Mouse (Mus musculus): ENCODE results near the gene Adprh. TPM values are rescaled to one million over a fixed set of nuclear protein-coding genes. Genes with fewer than 3 reads are reported as not detected.
A peak's percentile ranks its signal among the peaks of the same experiment; 100 is the strongest.

The Adprh gene
- total and polyA plus RNA-seq, 3 experiments, result 23.4 to 27.9 (median 25.2) TPM

DNA sequence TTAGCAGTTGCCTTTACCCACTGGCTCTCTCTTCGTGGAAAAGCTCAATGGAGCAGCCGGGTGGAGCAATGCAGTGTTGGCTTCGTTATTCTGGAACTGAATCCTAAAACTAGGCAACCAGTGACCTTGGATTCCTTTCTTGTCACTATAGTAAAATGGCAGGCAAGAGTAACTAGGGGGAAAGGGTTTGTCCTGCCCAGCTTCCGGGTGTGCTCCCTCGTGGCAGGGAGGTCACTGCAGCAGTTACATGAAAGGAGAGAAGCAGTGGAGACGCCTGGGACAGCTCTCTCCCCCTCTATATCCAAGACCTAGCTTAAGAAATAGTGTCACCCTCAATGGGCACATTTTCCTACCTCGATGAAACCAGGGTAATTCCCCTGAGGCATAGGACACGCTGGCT lies 16.9 kb upstream of the Adprh start:
- no peaks in the 10 kb centered on the region for H3K4me1 ChIP-seq (ENCODE audit: control insufficient read depth, insufficient read depth, low read length)
- no peaks in the 10 kb centered on the region for H3K36me3 ChIP-seq (ENCODE audit: control insufficient read depth, insufficient read depth, low read length)
- no peaks in the 10 kb centered on the region for H3K79me2 ChIP-seq (replicated peaks; ENCODE audit: control insufficient read depth, insufficient read depth, low read length)
- intact Hi-C loops (cut with DNase I), result no loop called here
- H3K27ac ChIP-seq, result no peak overlapping the region
- H3K27me3 ChIP-seq (ENCODE audit: control insufficient read depth, insufficient read depth, low read length), result no peaks in the 10 kb centered on the region
- no peak overlapping the region for H3K9ac ChIP-seq (ENCODE audit: low read depth, low read length)
- no peak for DNase-seq
- H3K4me3 ChIP-seq, result no peak overlapping the region
- TF ChIP-seq EP300 (IDR thresholded peaks at IDR 0.05; ENCODE audit: insufficient read depth, low read depth, low read length) (no peak), CTCF (IDR thresholded peaks at IDR 0.05) (no peak), POLR2A (IDR thresholded peaks at IDR 0.05; ENCODE audit: insufficient read depth, low read depth, low read length) (no peak)
- WGBS, result 77% methylated on average over 8 of the region's 8 CpGs

DNA sequence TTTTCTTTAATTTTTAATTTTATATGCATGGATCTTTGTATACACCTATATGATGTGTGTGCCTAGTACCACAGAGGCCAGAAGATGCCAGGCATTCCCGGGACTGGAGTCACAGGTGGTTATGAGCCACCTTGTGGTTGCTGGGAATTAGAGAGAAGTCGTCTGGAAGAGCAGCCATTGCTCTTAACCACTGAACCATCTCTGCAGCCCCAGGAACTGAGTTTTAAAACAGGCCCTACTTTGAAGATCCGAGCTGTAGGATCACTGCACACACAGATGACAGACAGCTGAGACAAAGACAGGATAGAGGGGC lies 16.2 kb upstream of the Adprh start:
- whole genome bisulfite sequencing, result 34% methylated on average over 3 of the region's 3 CpGs

DNA sequence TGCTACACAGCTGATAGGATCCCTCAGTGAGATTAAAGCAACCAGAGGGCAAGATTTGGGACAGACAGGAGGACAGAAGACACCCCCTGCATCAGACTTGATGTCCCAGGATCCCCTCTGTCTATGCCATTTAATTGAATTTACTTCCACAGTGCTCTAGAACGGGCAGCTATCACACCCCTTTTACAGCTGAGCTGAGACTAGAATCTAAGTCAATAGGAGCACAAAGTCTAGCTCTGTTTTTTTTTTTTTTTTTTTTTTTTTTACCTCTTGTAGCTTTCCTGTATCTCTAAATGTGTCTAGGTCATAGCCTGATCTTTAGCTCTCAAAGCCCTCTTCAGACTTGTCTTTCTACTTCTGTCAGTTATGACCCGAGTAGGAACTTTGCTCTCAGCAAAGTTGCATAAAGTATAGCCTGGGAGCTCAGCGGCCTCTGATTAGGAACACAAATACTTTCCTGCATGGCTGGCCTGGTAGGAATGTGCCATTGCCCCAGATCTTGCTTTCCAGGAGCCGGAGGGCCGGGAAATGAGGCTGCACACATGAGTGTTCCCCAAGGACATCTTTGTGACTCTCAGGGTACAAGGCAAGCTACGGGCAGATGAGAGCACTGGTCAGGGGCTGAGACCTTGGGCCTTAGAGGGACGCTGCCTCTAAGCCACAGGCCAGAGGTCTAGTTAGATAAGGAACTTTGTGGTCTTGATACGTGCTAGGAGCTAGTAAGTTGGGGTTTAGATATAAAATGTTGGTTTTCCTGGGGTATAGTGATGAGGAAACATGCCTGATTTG lies 15.6 kb upstream of the Adprh start:
- WGBS, result 76% methylated on average over 8 of the region's 8 CpGs
- no peaks in the 10 kb centered on the region for H3K79me2 ChIP-seq (replicated peaks; ENCODE audit: control insufficient read depth, insufficient read depth, low read length)
- TF ChIP-seq POLR2A (IDR thresholded peaks at IDR 0.05; ENCODE audit: insufficient read depth, low read depth, low read length) (no peak), EP300 (IDR thresholded peaks at IDR 0.05; ENCODE audit: insufficient read depth, low read depth, low read length) (no peak), CTCF (IDR thresholded peaks at IDR 0.05) (no peak)
- H3K9ac ChIP-seq (ENCODE audit: low read depth, low read length), result no peak overlapping the region
- no peak overlapping the region for H3K4me3 ChIP-seq
- H3K27me3 ChIP-seq (ENCODE audit: control insufficient read depth, insufficient read depth, low read length), result no peaks in the 10 kb centered on the region
- no peaks in the 10 kb centered on the region for H3K4me1 ChIP-seq (ENCODE audit: control insufficient read depth, insufficient read depth, low read length)
- no peaks in the 10 kb centered on the region for H3K36me3 ChIP-seq (ENCODE audit: control insufficient read depth, insufficient read depth, low read length)
- no peak for DNase-seq
- H3K27ac ChIP-seq, result no peak overlapping the region
- intact Hi-C loops (cut with DNase I), result no loop called here

More for the DNA sequence above, 16.2 kb upstream of the Adprh start:
- intact Hi-C loops (cut with DNase I), result no loop called here
- Histone ChIP-seq H3K4me3 (no peak overlapping the region), H3K79me2 (replicated peaks; ENCODE audit: control insufficient read depth, insufficient read depth, low read length) (no peaks in the 10 kb centered on the region), H3K4me1 (ENCODE audit: control insufficient read depth, insufficient read depth, low read length) (no peaks in the 10 kb centered on the region), H3K9ac (ENCODE audit: low read depth, low read length) (no peak overlapping the region), H3K36me3 (ENCODE audit: control insufficient read depth, insufficient read depth, low read length) (no peaks in the 10 kb centered on the region), H3K27ac (no peak overlapping the region), H3K27me3 (ENCODE audit: control insufficient read depth, insufficient read depth, low read length) (no peaks in the 10 kb centered on the region)
- TF ChIP-seq EP300 (IDR thresholded peaks at IDR 0.05; ENCODE audit: insufficient read depth, low read depth, low read length) (no peak), CTCF (IDR thresholded peaks at IDR 0.05) (peak; percentile 34), POLR2A (IDR thresholded peaks at IDR 0.05; ENCODE audit: insufficient read depth, low read depth, low read length) (no peak)
- no peak for DNase-seq

DNA sequence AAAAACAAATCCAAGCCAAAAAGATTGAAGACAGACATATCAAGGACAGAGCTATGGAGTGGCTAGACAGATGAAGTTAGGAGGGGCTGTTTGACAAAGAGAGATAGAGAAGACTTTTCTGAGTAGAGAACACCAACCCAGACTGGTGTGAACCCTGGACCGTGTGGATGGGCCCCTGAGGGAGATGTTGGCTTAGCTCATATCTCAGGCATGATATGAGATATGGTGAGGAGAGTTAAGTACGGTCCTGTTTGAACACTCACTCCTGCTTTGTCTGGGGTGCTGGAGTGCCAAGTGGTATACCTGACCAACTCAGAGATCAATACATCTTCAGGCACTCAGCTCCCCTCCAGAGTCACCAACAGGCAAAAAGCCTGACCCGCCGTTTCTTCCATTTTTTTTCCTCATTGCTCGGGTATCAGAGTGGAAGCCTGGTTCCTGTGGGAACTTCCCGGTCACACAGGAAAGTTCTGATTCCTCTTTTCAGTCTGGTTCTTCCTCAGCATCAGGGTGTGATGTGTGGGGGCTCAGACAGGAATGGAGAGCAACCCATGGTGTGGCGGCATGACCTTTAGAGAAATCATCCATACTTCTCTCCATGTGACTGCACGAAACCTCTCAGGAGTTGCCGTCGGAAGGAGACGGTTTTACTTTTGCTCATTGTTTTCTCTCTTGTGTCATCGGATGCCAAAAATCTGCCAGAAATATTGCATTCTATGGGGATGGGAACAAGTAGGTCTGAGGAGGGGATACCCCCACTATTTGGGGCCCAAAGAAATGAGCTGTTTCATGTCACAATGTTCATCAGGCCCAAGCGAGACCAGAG lies 14.8 kb upstream of the Adprh start:
- no peak for DNase-seq
- TF ChIP-seq EP300 (IDR thresholded peaks at IDR 0.05; ENCODE audit: insufficient read depth, low read depth, low read length) (no peak), POLR2A (IDR thresholded peaks at IDR 0.05; ENCODE audit: insufficient read depth, low read depth, low read length) (no peak), CTCF (IDR thresholded peaks at IDR 0.05) (no peak)
- no peaks in the 10 kb centered on the region for H3K27me3 ChIP-seq (ENCODE audit: control insufficient read depth, insufficient read depth, low read length)

DNA sequence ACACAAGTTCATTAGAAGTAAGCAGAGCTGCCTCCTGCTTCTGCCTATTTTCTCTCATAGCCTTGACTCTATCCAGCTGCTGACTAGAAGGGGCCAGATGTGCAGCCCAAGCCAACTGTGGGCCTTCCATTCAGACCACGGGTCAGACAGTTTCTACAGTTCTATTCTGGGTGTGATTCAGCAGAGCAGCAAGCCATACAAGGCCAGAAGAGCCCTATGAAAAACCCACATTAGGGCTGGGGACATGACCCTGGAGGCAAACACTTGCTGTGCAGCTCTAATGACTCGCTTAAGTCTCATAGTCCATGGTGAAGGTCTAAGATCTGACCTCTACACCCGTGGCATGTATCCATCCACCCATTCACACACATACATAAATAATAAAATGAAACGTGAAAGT lies 13.6 kb upstream of the Adprh start:
- DNase-seq, result no peak
- Histone ChIP-seq H3K27me3 (ENCODE audit: control insufficient read depth, insufficient read depth, low read length) (no peaks in the 10 kb centered on the region), H3K9ac (ENCODE audit: low read depth, low read length) (no peak overlapping the region), H3K79me2 (replicated peaks; ENCODE audit: control insufficient read depth, insufficient read depth, low read length) (no peaks in the 10 kb centered on the region), H3K4me1 (ENCODE audit: control insufficient read depth, insufficient read depth, low read length) (no peaks in the 10 kb centered on the region), H3K36me3 (ENCODE audit: control insufficient read depth, insufficient read depth, low read length) (no peaks in the 10 kb centered on the region), H3K27ac (no peak overlapping the region), H3K4me3 (no peak overlapping the region)
- TF ChIP-seq EP300 (IDR thresholded peaks at IDR 0.05; ENCODE audit: insufficient read depth, low read depth, low read length), result no peak
- no peak for TF ChIP-seq CTCF (IDR thresholded peaks at IDR 0.05)
- no peak for TF ChIP-seq POLR2A (IDR thresholded peaks at IDR 0.05; ENCODE audit: insufficient read depth, low read depth, low read length)
- intact Hi-C loops (cut with DNase I), result no loop called here
- 80% methylated on average over 4 of the region's 4 CpGs for WGBS

More for the DNA sequence above, 14.8 kb upstream of the Adprh start:
- H3K36me3 ChIP-seq (ENCODE audit: control insufficient read depth, insufficient read depth, low read length), result no peaks in the 10 kb centered on the region
- no peaks in the 10 kb centered on the region for H3K79me2 ChIP-seq (replicated peaks; ENCODE audit: control insufficient read depth, insufficient read depth, low read length)
- no peaks in the 10 kb centered on the region for H3K4me1 ChIP-seq (ENCODE audit: control insufficient read depth, insufficient read depth, low read length)
- intact Hi-C loops (cut with DNase I), result no loop called here
- no peak overlapping the region for H3K4me3 ChIP-seq
- H3K27ac ChIP-seq, result no peak overlapping the region
- no peak overlapping the region for H3K9ac ChIP-seq (ENCODE audit: low read depth, low read length)
- 65% methylated on average over 13 of the region's 13 CpGs for WGBS

DNA sequence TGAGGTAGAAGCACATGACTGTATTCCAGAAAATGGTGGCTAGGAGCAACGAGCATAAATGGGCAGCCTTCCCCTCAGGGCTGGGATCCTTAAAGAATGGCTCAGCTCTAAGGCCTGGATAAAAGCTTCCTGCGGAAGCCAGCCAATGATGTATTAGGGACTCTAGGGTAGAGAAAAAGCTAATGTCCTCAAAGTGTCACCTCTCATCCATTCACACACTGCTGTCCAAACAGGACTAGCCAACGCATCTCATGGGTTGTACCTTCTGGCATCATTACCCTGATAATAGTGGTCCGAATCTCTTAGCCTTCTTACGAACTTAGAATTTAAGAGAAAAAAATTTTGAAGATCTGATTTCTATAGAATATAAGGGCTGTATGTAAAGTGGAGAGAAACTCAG lies 10.8 kb upstream of the Adprh start:
- Histone ChIP-seq H3K9ac (ENCODE audit: low read depth, low read length) (no peak overlapping the region), H3K36me3 (ENCODE audit: control insufficient read depth, insufficient read depth, low read length) (no peaks in the 10 kb centered on the region), H3K27ac (no peak overlapping the region), H3K4me3 (no peak overlapping the region), H3K79me2 (replicated peaks; ENCODE audit: control insufficient read depth, insufficient read depth, low read length) (no peaks in the 10 kb centered on the region), H3K27me3 (ENCODE audit: control insufficient read depth, insufficient read depth, low read length) (no peaks in the 10 kb centered on the region), H3K4me1 (ENCODE audit: control insufficient read depth, insufficient read depth, low read length) (no peaks in the 10 kb centered on the region)
- no peak for TF ChIP-seq POLR2A (IDR thresholded peaks at IDR 0.05; ENCODE audit: insufficient read depth, low read depth, low read length)
- no peak for TF ChIP-seq CTCF (IDR thresholded peaks at IDR 0.05)
- TF ChIP-seq EP300 (IDR thresholded peaks at IDR 0.05; ENCODE audit: insufficient read depth, low read depth, low read length), result no peak
- intact Hi-C loops (cut with DNase I), result no loop called here
- no peak for DNase-seq
- WGBS, result 90% methylated on average over 5 of the region's 5 CpGs

All from heart, adult 2 months (tissue).